Mouse (Mus musculus) brain, adult 10 weeks (tissue): ENCODE results near the gene Vmn2r16. TPM values are rescaled to one million over a fixed set of nuclear protein-coding genes. Genes with fewer than 3 reads are reported as not detected.

Experiments
- polyA plus RNA-seq: library from polyadenylated mRNA; stranded (reverse); fragments of 350-450 nt; fragmentation: Illumina TruSeq; extraction: RNeasy Lipid Tissue Mini Kit (QIAGEN cat#74804); gene quantifications from one replicate; pipeline ENCODE4 v1.2.3, GENCODE M21; 2015; ENCODE audit warnings: low read depth, low replicate concordance

Vmn2r16 gene
- not detected for polyA plus RNA-seq

GRCm38 (mm10) chr5:109329862-109330261, at the start of gene Vmn2r16:
Gene Vmn2r16 (plus strand): TSS chr5:109330162.

DNA sequence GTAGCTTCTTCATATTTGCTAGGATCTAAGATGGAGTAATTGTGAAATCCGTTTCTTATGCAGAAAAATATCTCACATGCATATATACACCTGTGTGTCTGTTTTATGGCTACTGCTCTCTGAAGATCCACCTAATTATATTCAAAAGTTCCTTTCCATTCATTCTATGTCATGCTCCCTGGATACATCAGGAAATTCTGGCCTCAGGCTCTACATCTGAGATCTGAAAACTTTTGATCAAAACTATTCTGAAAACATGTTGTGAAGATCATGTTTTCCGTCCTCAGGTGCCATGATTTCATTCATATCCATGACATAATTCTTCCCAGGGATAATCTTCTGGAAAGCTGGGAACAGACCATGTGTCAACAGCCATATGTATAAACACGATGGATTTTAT, 32.4 kb upstream of the Vmn2r16 start, which contains the start of gene Vmn2r15:
Vmn2r15 (minus strand) TSS at position 101 of the 400 bp plus-strand sequence.

DNA sequence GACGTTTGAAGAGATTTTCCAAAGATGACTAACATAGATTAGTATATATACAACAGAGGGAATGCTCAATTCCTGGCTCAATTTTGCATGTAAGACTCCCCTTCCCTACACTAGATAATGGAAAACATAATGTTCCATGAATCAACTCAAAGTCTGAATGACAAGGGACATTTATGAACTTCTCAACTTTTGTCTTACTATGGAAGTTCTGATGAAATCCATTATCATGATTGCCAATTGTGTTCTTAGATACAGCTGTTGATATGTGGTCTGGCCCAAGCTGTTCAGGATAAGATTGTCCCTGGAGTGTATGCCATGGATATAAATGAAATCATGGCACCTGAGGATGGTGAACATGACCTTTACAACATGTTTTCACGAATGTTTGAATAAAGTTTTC, 89.4 kb downstream of the Vmn2r16 start, which contains the start of gene Vmn2r17:
Vmn2r17 (plus strand) TSS at position 301 of the 400 bp plus-strand sequence.

Other genes with a start within 250 kb of the Vmn2r16 start
- gene Vmn2r12, start 232.2 kb upstream of the Vmn2r16 start, polyA plus RNA-seq = not detected
- gene Vmn2r13, start 138.0 kb upstream of the Vmn2r16 start, polyA plus RNA-seq = not detected
- gene Vmn2r14, start 105.5 kb upstream of the Vmn2r16 start, polyA plus RNA-seq = not detected
- gene Vmn2r15, start 32.5 kb upstream of the Vmn2r16 start, polyA plus RNA-seq = not detected
- not detected for gene Vmn2r17, start 89.5 kb downstream of the Vmn2r16 start, polyA plus RNA-seq
- 14.7 TPM for gene Crlf2, start 228.8 kb downstream of the Vmn2r16 start, polyA plus RNA-seq